31 mouse cellular contexts compared by ENCODE assay signal in the genomic region with DNA sequence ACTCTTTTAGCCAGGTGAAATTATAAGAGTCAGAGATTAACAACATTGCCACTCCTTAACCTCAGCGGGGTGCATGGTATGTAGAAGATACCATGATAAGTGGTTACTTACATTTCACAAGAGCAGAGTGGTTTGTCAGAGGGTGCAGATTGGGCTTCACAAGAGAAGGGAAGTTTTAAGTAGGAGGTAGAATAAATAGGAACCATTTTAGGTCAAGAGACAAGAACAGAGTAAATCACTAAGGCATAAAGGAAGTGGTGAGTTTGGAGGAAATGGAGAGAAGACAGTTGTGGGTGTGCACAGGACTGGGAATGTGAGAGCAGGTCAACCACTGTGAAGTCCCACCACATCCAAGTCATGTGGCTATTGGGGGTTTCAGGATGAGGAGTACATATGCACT. TPM values are rescaled to one million over a fixed set of nuclear protein-coding genes. Genes with fewer than 3 reads are reported as not detected.
DNase-seq lines count a peak whose midpoint lies in the region; ATAC-seq and TF ChIP-seq lines count a peak whose summit lies in the region.
"Had no signal": no experiment of that assay in that cellular context is flagged by ENCODE, and none has a peak within 500 bp of the region (broad histone marks: within the 10 kb centered on the region; RNA-seq: fewer than 3 reads in every experiment).

No protein-coding gene starts in this region.

- no peak overlapping the region for H3K4me2 ChIP-seq in liver, embryonic 16.5 days (ENCODE audit: low read depth, low read length)
- no peak overlapping the region for H3K4me2 ChIP-seq in midbrain, embryonic 13.5 days (replicated peaks)
- H3K4me2 ChIP-seq: heart, embryonic 13.5 days; hindbrain, embryonic 13.5 days; limb, embryonic 12.5 days; midbrain, embryonic 15.5 days; neural tube, embryonic 13.5 days had no signal

- H3K27ac ChIP-seq in spleen, adult 2 months (ENCODE audit: insufficient read depth, low read length), result 0 out of 2 replicates have a peak overlapping the region, but pooled peaks have one; percentile 7
- no peak overlapping the region for H3K27ac ChIP-seq in liver, embryonic 16.5 days (ENCODE audit: low read length)
- no peak overlapping the region for H3K27ac ChIP-seq in midbrain, embryonic 13.5 days
- H3K27ac ChIP-seq: forebrain, embryonic 10.5 days; heart, adult 2 months; heart, embryonic 13.5 days; hindbrain, embryonic 13.5 days; limb, embryonic 12.5 days; midbrain, embryonic 15.5 days; neural tube, embryonic 13.5 days had no signal

- peaks cover 7% of the 10 kb centered on the region for H3K4me1 ChIP-seq in spleen, adult 2 months (ENCODE audit: control insufficient read depth, insufficient read depth, insufficient read length)
- peaks cover 4% of the 10 kb centered on the region; the same call in 1 of the 2 replicates for H3K4me1 ChIP-seq in liver, embryonic 16.5 days (ENCODE audit: control insufficient read depth, low read depth, low read length)
- H3K4me1 ChIP-seq in midbrain, embryonic 13.5 days (replicated peaks), result no peaks in the 10 kb centered on the region
- H3K4me1 ChIP-seq: forebrain, embryonic 10.5 days; heart, embryonic 13.5 days; hindbrain, embryonic 13.5 days; limb, embryonic 12.5 days; midbrain, embryonic 15.5 days; neural tube, embryonic 13.5 days had no signal

- peak; percentile 53 to 59 for ATAC-seq in hematopoietic stem cell, adult 5-6 weeks (replicated peaks in 1 of 2; ENCODE audit: insufficient read depth in 1 of 2, low FRiP score in 2 of 2, low TSS enrichment in 1 of 2, low read depth in 1 of 2, poor library complexity in 2 of 2, severe bottlenecking in 2 of 2)
- ATAC-seq in liver, embryonic 16.5 days (ENCODE audit: low read depth), result peak; percentile 43
- peak; percentile 60 for ATAC-seq in megakaryocyte-erythroid progenitor cell, adult 5-6 weeks (replicated peaks; ENCODE audit: low FRiP score, low TSS enrichment, poor library complexity, severe bottlenecking)
- no peak for ATAC-seq in midbrain, embryonic 13.5 days
- no peak for ATAC-seq in activated CD4-positive, CD25-positive, alpha-beta regulatory T cell, adult 4 months
- ATAC-seq: forebrain, embryonic 16.5 days; midbrain, embryonic 15.5 days had no signal

- TF ChIP-seq POLR2A in spleen, adult 2 months (IDR thresholded peaks at IDR 0.05; ENCODE audit: low read depth, low read length), result no peak

- H3K9ac ChIP-seq in liver, embryonic 16.5 days (ENCODE audit: low read depth, low read length), result no peak overlapping the region
- H3K9ac ChIP-seq in midbrain, embryonic 13.5 days (replicated peaks), result no peak overlapping the region
- H3K9ac ChIP-seq: heart, embryonic 13.5 days; hindbrain, embryonic 13.5 days; limb, embryonic 12.5 days; midbrain, embryonic 15.5 days; neural tube, embryonic 13.5 days had no signal

- no peaks in the 10 kb centered on the region for H3K9me3 ChIP-seq in liver, embryonic 16.5 days (replicated peaks; ENCODE audit: control insufficient read depth, low read length)
- H3K9me3 ChIP-seq in midbrain, embryonic 13.5 days, result no peaks in the 10 kb centered on the region
- H3K9me3 ChIP-seq: forebrain, embryonic 10.5 days; heart, embryonic 13.5 days; hindbrain, embryonic 13.5 days; limb, embryonic 12.5 days; midbrain, embryonic 15.5 days; neural tube, embryonic 13.5 days had no signal

- DNase-seq in spleen, adult 2 months (ENCODE audit: low read depth in 1 of 2, low spot score in 2 of 2), result no peak
- DNase-seq in spleen, postnatal 14 days (ENCODE audit: low spot score in 2 of 2), result no peak
- no peak for DNase-seq in lung, postnatal 10 days
- DNase-seq: adrenal gland, postnatal 10 days; cerebellum, adult 9-10 months; gastrocnemius, postnatal 25 days; heart, adult 2 months; heart, postnatal 14 days; kidney, adult 9 months; kidney, postnatal 14 days; layer of hippocampus, postnatal 36 days; lung, adult 2 months; lung, postnatal 4 days; retina, postnatal 1 day; right cerebral cortex, postnatal 25 days; spleen, adult 18-20 months; thymus, postnatal 25 days had no signal

- H3K4me3 ChIP-seq in spleen, adult 2 months (ENCODE audit: extremely low read depth, insufficient read depth, insufficient read length), result no peak overlapping the region
- H3K4me3 ChIP-seq in liver, embryonic 16.5 days (ENCODE audit: low read depth, low read length), result no peak overlapping the region
- H3K4me3 ChIP-seq in midbrain, embryonic 13.5 days (replicated peaks), result no peak overlapping the region
- H3K4me3 ChIP-seq: forebrain, embryonic 10.5 days; heart, adult 2 months; heart, embryonic 13.5 days; hindbrain, embryonic 13.5 days; limb, embryonic 12.5 days; midbrain, embryonic 15.5 days; myocyte; neural tube, embryonic 13.5 days had no signal

- TF ChIP-seq CTCF in spleen, adult 2 months (IDR thresholded peaks at IDR 0.05; ENCODE audit: extremely low read depth, insufficient read depth, insufficient read length, insufficient replicate concordance), result no peak

- no peaks in the 10 kb centered on the region for H3K27me3 ChIP-seq in spleen, adult 2 months (ENCODE audit: control insufficient read depth, insufficient read depth, low read length)
- no peaks in the 10 kb centered on the region for H3K27me3 ChIP-seq in liver, embryonic 16.5 days (ENCODE audit: control insufficient read depth, insufficient read depth, low read depth, low read length)
- no peaks in the 10 kb centered on the region for H3K27me3 ChIP-seq in midbrain, embryonic 13.5 days
- H3K27me3 ChIP-seq: heart, embryonic 13.5 days; hindbrain, embryonic 13.5 days; limb, embryonic 12.5 days; midbrain, embryonic 15.5 days; neural tube, embryonic 13.5 days had no signal

- no peaks in the 10 kb centered on the region for H3K36me3 ChIP-seq in spleen, adult 2 months (ENCODE audit: control insufficient read depth, insufficient read depth, low read length)
- H3K36me3 ChIP-seq in liver, embryonic 16.5 days (ENCODE audit: control insufficient read depth, insufficient read depth), result no peaks in the 10 kb centered on the region
- H3K36me3 ChIP-seq in midbrain, embryonic 13.5 days, result no peaks in the 10 kb centered on the region
- H3K36me3 ChIP-seq: forebrain, embryonic 10.5 days; heart, embryonic 13.5 days; hindbrain, embryonic 13.5 days; limb, embryonic 12.5 days; midbrain, embryonic 15.5 days; neural tube, embryonic 13.5 days had no signal

- 7% methylated on average over 1 of the region's 1 CpGs for WGBS in spleen, adult 2 months
- 16% methylated on average over 1 of the region's 1 CpGs for WGBS in liver, embryonic 16.5 days (ENCODE audit: insufficient replicate concordance)
- WGBS in midbrain, embryonic 13.5 days, result 67% methylated on average over 1 of the region's 1 CpGs

RNA-seq across cellular contexts. Expression of a gene that starts 1.4 kb away (rescaled TPM):
- polyA plus RNA-seq in spleen, adult 2 months (2012; rRNA removed), result 3.7 TPM in 2 replicates
- total RNA-seq in hematopoietic stem cell, adult 5-6 weeks (2017), result 11.8 and 23.4 TPM in 2 replicates
- polyA plus RNA-seq in liver, embryonic 16.5 days (2015; fragmentation: Nextera tagmentation; extraction: Ambion mirVana), result 4.3 and 5.6 TPM in 2 replicates
- 0.37 and 1.3 TPM in 2 replicates for total RNA-seq in megakaryocyte-erythroid progenitor cell, adult 5-6 weeks (2014; fragmentation: Nextera tagmentation)
- 6.9 and 23.4 TPM in 2 replicates for total RNA-seq in megakaryocyte-erythroid progenitor cell, adult 5-6 weeks (2017)
- polyA plus RNA-seq in midbrain, embryonic 13.5 days (2015; fragmentation: Nextera tagmentation; extraction: Ambion mirVana), result 0.15 and 0.28 TPM in 2 replicates
- polyA plus RNA-seq in activated CD4-positive, CD25-positive, alpha-beta regulatory T cell, adult 4 months (2017; shearing (Covaris generic)), result 100 to 1,000 TPM in 1 of 2 experiments, 10 to 100 TPM in 1; 81.2 to 144 TPM
- total RNA-seq: ES-E14 had no signal
- polyA plus RNA-seq: myocyte had no signal

RNA-seq across cellular contexts. Expression of a gene that starts 18.1 kb away (rescaled TPM):
- polyA plus RNA-seq in spleen, adult 2 months (2012; rRNA removed), result 1.1 and 2.0 TPM in 2 replicates
- 0.84 and 3.2 TPM in 2 replicates for total RNA-seq in hematopoietic stem cell, adult 5-6 weeks (2017)
- 2.2 and 2.6 TPM in 2 replicates for polyA plus RNA-seq in liver, embryonic 16.5 days (2015; fragmentation: Nextera tagmentation; extraction: Ambion mirVana)
- total RNA-seq in megakaryocyte-erythroid progenitor cell, adult 5-6 weeks (2014; fragmentation: Nextera tagmentation), result not detected in 2 replicates
- total RNA-seq in megakaryocyte-erythroid progenitor cell, adult 5-6 weeks (2017), result 0.27 and 5.4 TPM in 2 replicates
- polyA plus RNA-seq in midbrain, embryonic 13.5 days (2015; fragmentation: Nextera tagmentation; extraction: Ambion mirVana), result 0.22 and 0.27 TPM in 2 replicates
- 10 to 100 TPM; 10.1 to 14.9 TPM for polyA plus RNA-seq in activated CD4-positive, CD25-positive, alpha-beta regulatory T cell, adult 4 months (2017; shearing (Covaris generic))
- total RNA-seq: ES-E14 had no signal
- polyA plus RNA-seq: myocyte had no signal

Comparison
In these comparisons a context has a peak if more than half of its experiments do, and no peak if none do; other contexts are left out.
1. ATAC-seq: peak in hematopoietic stem cell, adult 5-6 weeks (2 of 2), liver, embryonic 16.5 days (single experiment) and megakaryocyte-erythroid progenitor cell, adult 5-6 weeks (single experiment); none in midbrain, embryonic 13.5 days (single experiment) and activated CD4-positive, CD25-positive, alpha-beta regulatory T cell, adult 4 months (single experiment).
2. RNA of a gene that starts 1.4 kb away (polyA plus RNA-seq): 81.2 to 144 TPM in activated CD4-positive, CD25-positive, alpha-beta regulatory T cell, adult 4 months; 4.3 to 5.6 TPM in liver, embryonic 16.5 days, 3.7 TPM in spleen, adult 2 months and 0.15 to 0.28 TPM in midbrain, embryonic 13.5 days; every median in the first group is over 10 times any median in the second.